Mouse (Mus musculus): ENCODE measurements around the gene Ptcra. TPM values are rescaled to one million over a fixed set of nuclear protein-coding genes. Genes with fewer than 3 reads are reported as not detected.

The Ptcra gene
- total and polyA plus RNA-seq, 2 experiments from 2014 or later, result 0.23 TPM; not detected in 1

GRCm38 (mm10) chr17:46751794-46752556 is 11.5 kb downstream of the Ptcra start, which contains the start of gene Cnpy3:
Gene Cnpy3 (minus strand): TSS chr17:46752214.
- WGBS, result 3% methylated on average over 58 of the region's 58 CpGs
- ATAC-seq (peak; percentile 99), DNase-seq (peak; percentile 99)

GRCm38 (mm10) chr17:46751056-46751793 is 12.3 kb downstream of the Ptcra start:
- peaks cover 12% of the 10 kb centered on the region for H3K36me3 ChIP-seq (ENCODE audit: insufficient read depth)
- no peak for DNase-seq
- ATAC-seq, result no peak; the same call in 1 of the 2 replicates
- peak overlapping the region; percentile 64 for H3K4me3 ChIP-seq (ENCODE audit: low read depth, low read length)
- H3K9ac ChIP-seq, result peak overlapping the region; percentile 65
- no peak for TF ChIP-seq CTCF (IDR thresholded peaks at IDR 0.05; ENCODE audit: low read depth)
- H3K9me3 ChIP-seq (ENCODE audit: low read length), result no peaks in the 10 kb centered on the region
- H3K4me1 ChIP-seq (ENCODE audit: insufficient read depth), result 0 out of 2 replicates have a peak, but pooled peaks cover 8% of the 10 kb centered on the region
- no peaks in the 10 kb centered on the region for H3K27me3 ChIP-seq (ENCODE audit: insufficient read depth, low read length)
- H3K4me2 ChIP-seq (ENCODE audit: low read depth), result peak overlapping the region; percentile 72
- 29% methylated on average over 16 of the region's 16 CpGs for WGBS
- H3K27ac ChIP-seq (ENCODE audit: low read depth, low read length), result peak overlapping the region; percentile 89

More at GRCm38 (mm10) chr17:46751794-46752556, 11.5 kb downstream of the Ptcra start, which contains the start of gene Cnpy3:
- H3K36me3 ChIP-seq (ENCODE audit: insufficient read depth), result peaks cover 5% of the 10 kb centered on the region
- H3K4me2 ChIP-seq (ENCODE audit: low read depth), result peak within 1 kb of the TSS; percentile 72
- peak within 1 kb of the TSS; percentile 89 for H3K27ac ChIP-seq (ENCODE audit: low read depth, low read length)
- H3K27me3 ChIP-seq (ENCODE audit: insufficient read depth, low read length), result no peaks in the 10 kb centered on the region
- H3K4me3 ChIP-seq (ENCODE audit: low read depth, low read length), result peak within 1 kb of the TSS; percentile 64
- H3K4me1 ChIP-seq (ENCODE audit: insufficient read depth), result 0 out of 2 replicates have a peak, but pooled peaks cover 8% of the 10 kb centered on the region
- no peaks in the 10 kb centered on the region for H3K9me3 ChIP-seq (ENCODE audit: low read length)
- H3K9ac ChIP-seq, result peak within 1 kb of the TSS; percentile 65
- TF ChIP-seq CTCF (IDR thresholded peaks at IDR 0.05; ENCODE audit: low read depth), result peak; percentile 6; the same call in 1 of the 2 replicates

GRCm38 (mm10) chr17:46750580-46750979 is 12.9 kb downstream of the Ptcra start:
- ATAC-seq (no peak), DNase-seq (no peak)
- Histone ChIP-seq H3K4me1 (ENCODE audit: insufficient read depth) (0 out of 2 replicates have a peak, but pooled peaks cover 8% of the 10 kb centered on the region), H3K9me3 (ENCODE audit: low read length) (no peaks in the 10 kb centered on the region), H3K9ac (peak overlapping the region; percentile 65; the same call in 1 of the 2 replicates), H3K4me2 (ENCODE audit: low read depth) (peak overlapping the region; percentile 72), H3K4me3 (ENCODE audit: low read depth, low read length) (0 out of 2 replicates have a peak overlapping the region, but pooled peaks have one; percentile 64), H3K27ac (ENCODE audit: low read depth, low read length) (no peak overlapping the region), H3K27me3 (ENCODE audit: insufficient read depth, low read length) (no peaks in the 10 kb centered on the region), H3K36me3 (ENCODE audit: insufficient read depth) (peaks cover 12% of the 10 kb centered on the region)
- WGBS, result 90% methylated on average over 4 of the region's 4 CpGs
- no peak for TF ChIP-seq CTCF (IDR thresholded peaks at IDR 0.05; ENCODE audit: low read depth)

- Histone ChIP-seq H3K27me3 (ENCODE audit: insufficient read depth, low read length) (no peaks in the 10 kb centered on the region), H3K9me3 (ENCODE audit: low read length) (no peaks in the 10 kb centered on the region), H3K4me2 (ENCODE audit: low read depth) (no peak overlapping the region), H3K36me3 (ENCODE audit: insufficient read depth) (peaks cover 18% of the 10 kb centered on the region), H3K4me1 (ENCODE audit: insufficient read depth) (0 out of 2 replicates have a peak, but pooled peaks cover 8% of the 10 kb centered on the region), H3K4me3 (ENCODE audit: low read depth, low read length) (no peak overlapping the region), H3K9ac (no peak overlapping the region), H3K27ac (ENCODE audit: low read depth, low read length) (no peak overlapping the region)
- TF ChIP-seq CTCF (IDR thresholded peaks at IDR 0.05; ENCODE audit: low read depth), result no peak
- ATAC-seq (no peak), DNase-seq (no peak)
- 86% methylated on average over 5 of the region's 5 CpGs for WGBS
Observed at GRCm38 (mm10) chr17:46749282-46749681, 14.2 kb downstream of the Ptcra start.

GRCm38 (mm10) chr17:46747806-46748205 is 15.7 kb downstream of the Ptcra start:
- peaks cover 32% of the 10 kb centered on the region for H3K36me3 ChIP-seq (ENCODE audit: insufficient read depth)
- TF ChIP-seq CTCF (IDR thresholded peaks at IDR 0.05; ENCODE audit: low read depth), result no peak
- no peaks in the 10 kb centered on the region for H3K27me3 ChIP-seq (ENCODE audit: insufficient read depth, low read length)
- 0 out of 2 replicates have a peak, but pooled peaks cover 8% of the 10 kb centered on the region for H3K4me1 ChIP-seq (ENCODE audit: insufficient read depth)
- H3K9me3 ChIP-seq (ENCODE audit: low read length), result no peaks in the 10 kb centered on the region
- 96% methylated on average over 2 of the region's 2 CpGs for WGBS
- no peak for ATAC-seq
- no peak overlapping the region for H3K27ac ChIP-seq (ENCODE audit: low read depth, low read length)
- no peak overlapping the region for H3K9ac ChIP-seq
- no peak overlapping the region for H3K4me2 ChIP-seq (ENCODE audit: low read depth)
- no peak for DNase-seq
- no peak overlapping the region for H3K4me3 ChIP-seq (ENCODE audit: low read depth, low read length)

- Histone ChIP-seq H3K27ac (ENCODE audit: low read depth, low read length) (no peak overlapping the region), H3K4me1 (ENCODE audit: insufficient read depth) (0 out of 2 replicates have a peak, but pooled peaks cover 8% of the 10 kb centered on the region), H3K9me3 (ENCODE audit: low read length) (no peaks in the 10 kb centered on the region), H3K9ac (no peak overlapping the region), H3K4me3 (ENCODE audit: low read depth, low read length) (no peak overlapping the region), H3K36me3 (ENCODE audit: insufficient read depth) (peaks cover 38% of the 10 kb centered on the region), H3K4me2 (ENCODE audit: low read depth) (no peak overlapping the region), H3K27me3 (ENCODE audit: insufficient read depth, low read length) (no peaks in the 10 kb centered on the region)
- no peak for DNase-seq
- no peak for TF ChIP-seq CTCF (IDR thresholded peaks at IDR 0.05; ENCODE audit: low read depth)
- 79% methylated on average over 8 of the region's 8 CpGs for WGBS
- no peak for ATAC-seq
Observed at GRCm38 (mm10) chr17:46747234-46747633, 16.3 kb downstream of the Ptcra start.
